In the genomic region with DNA sequence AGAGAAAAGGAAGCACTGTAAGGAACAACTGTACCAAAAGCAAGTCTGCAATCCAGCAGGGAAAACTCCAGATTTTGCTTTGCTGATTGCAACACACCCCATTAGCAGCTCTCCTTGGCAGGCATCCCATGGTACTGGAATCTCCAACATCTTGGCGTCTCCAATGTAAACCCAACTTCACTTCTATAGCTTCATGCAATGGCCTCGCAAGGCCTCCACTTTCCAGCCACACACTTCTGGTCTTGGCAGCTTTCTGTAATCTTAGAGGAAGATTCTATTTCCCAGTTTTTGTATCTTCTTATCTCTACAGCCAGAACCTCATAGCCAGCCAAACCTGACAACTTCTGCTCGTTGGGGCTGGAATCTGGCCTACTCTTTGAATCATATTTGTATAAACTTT, we compare ENCODE assay signal across 14 mouse cellular contexts. TPM values are rescaled to one million over a fixed set of nuclear protein-coding genes. Genes with fewer than 3 reads are reported as not detected.
DNase-seq lines count a peak whose midpoint lies in the region; ATAC-seq lines count a peak whose summit lies in the region.
"Had no signal": no experiment of that assay in that cellular context is flagged by ENCODE, and none has a peak within 500 bp of the region (broad histone marks: within the 10 kb centered on the region; RNA-seq: fewer than 3 reads in every experiment).

No protein-coding gene starts in this region.

- peak; percentile 65; the same call in 1 of the 2 replicates for ATAC-seq in frontal cortex, adult (ENCODE audit: low TSS enrichment)
- ATAC-seq in erythroblast, adult 5-6 weeks (replicated peaks; ENCODE audit: low FRiP score, poor library complexity, severe bottlenecking) = no peak
- ATAC-seq: CD4-positive, CD25-positive, alpha-beta regulatory T cell, adult 4 months had no signal

- no peak for DNase-seq in frontal cortex, postnatal 25 days (ENCODE audit: low spot score in 2 of 2)
- DNase-seq in urinary bladder, postnatal 36 days (ENCODE audit: low spot score in 2 of 2) = peak; percentile 8 to 59
- DNase-seq in urinary bladder, postnatal 25 days (ENCODE audit: low spot score) = no peak
- DNase-seq in lung, adult 18-20 months = peak; percentile 30 to 46
- DNase-seq in cerebellum, postnatal 14 days = no peak
- DNase-seq in thymus, postnatal 0 days (ENCODE audit: low spot score) = no peak
- DNase-seq: cerebellum, adult 9-10 months; midbrain, embryonic 14.5 days had no signal

RNA-seq across cellular contexts. Expression of a gene that starts 22.2 kb away (rescaled TPM):
- total RNA-seq in erythroblast, adult 5-6 weeks (2015; ENCODE audit: low replicate concordance) = not detected in 2 replicates
- total RNA-seq in erythroblast, adult 5-6 weeks (2017; ENCODE audit: low replicate concordance) = not detected in 2 replicates
- 0.13 TPM in 1 of 2 replicates, not detected in the other for polyA plus RNA-seq in thymus, postnatal 0 days (2015; fragmentation: Nextera tagmentation; extraction: Ambion mirVana)
- total RNA-seq: hematopoietic stem cell, adult 5-6 weeks had no signal
- polyA plus RNA-seq: forebrain, embryonic 10.5 days; limb, embryonic 12.5 days; midbrain, embryonic 14.5 days had no signal

RNA-seq across cellular contexts. Expression of a gene that starts 32.2 kb away (rescaled TPM):
- 4.0 and 6.5 TPM in 2 replicates for total RNA-seq in erythroblast, adult 5-6 weeks (2015; ENCODE audit: low replicate concordance)
- total RNA-seq in erythroblast, adult 5-6 weeks (2017; ENCODE audit: low replicate concordance) = 4.6 and 5.0 TPM in 2 replicates
- 12.2 and 14.7 TPM in 2 replicates for polyA plus RNA-seq in thymus, postnatal 0 days (2015; fragmentation: Nextera tagmentation; extraction: Ambion mirVana)

RNA-seq across cellular contexts. Expression of a gene that starts 32.4 kb away (rescaled TPM):
- 24.7 and 26.1 TPM in 2 replicates for total RNA-seq in erythroblast, adult 5-6 weeks (2015; ENCODE audit: low replicate concordance)
- 14.7 and 30.2 TPM in 2 replicates for total RNA-seq in erythroblast, adult 5-6 weeks (2017; ENCODE audit: low replicate concordance)
- 74.2 and 80.1 TPM in 2 replicates for polyA plus RNA-seq in thymus, postnatal 0 days (2015; fragmentation: Nextera tagmentation; extraction: Ambion mirVana)

Comparison
In these comparisons a context has a peak if more than half of its experiments do, and no peak if none do; other contexts are left out.
1. DNase-seq: peak in urinary bladder, postnatal 36 days (2 of 2) and lung, adult 18-20 months (2 of 2); none in frontal cortex, postnatal 25 days (0 of 2), urinary bladder, postnatal 25 days (single experiment), cerebellum, postnatal 14 days (0 of 2) and thymus, postnatal 0 days (single experiment).